20 mouse cellular contexts compared by ENCODE assay signal in the genomic region with DNA sequence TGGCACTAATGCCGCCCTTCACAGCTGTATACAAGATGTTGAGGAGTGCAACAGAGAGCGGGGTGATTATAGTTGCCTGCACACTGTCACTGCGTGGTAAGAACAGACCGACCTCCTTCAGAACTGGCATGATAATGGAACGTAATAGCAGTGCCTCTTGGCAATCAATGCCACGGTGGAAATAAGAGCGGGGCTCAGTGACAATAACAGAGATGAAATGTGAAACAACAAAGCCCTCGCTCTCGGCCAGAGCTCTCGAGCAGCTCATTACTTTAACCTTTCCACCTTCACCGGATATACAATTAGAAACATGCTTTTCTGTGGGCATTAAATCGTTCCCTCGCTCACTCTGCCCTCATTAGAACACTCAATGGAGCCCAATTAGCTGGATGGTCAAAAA.
DNase-seq lines count a peak whose midpoint lies in the region; ATAC-seq and TF ChIP-seq lines count a peak whose summit lies in the region.
"Had no signal": no experiment of that assay in that cellular context is flagged by ENCODE, and none has a peak within 500 bp of the region (broad histone marks: within the 10 kb centered on the region; RNA-seq: fewer than 3 reads in every experiment).

No protein-coding gene starts in this region.

- H3K27ac ChIP-seq in embryonic facial prominence, embryonic 12.5 days = no peak overlapping the region
- no peak overlapping the region for H3K27ac ChIP-seq in forebrain, embryonic 15.5 days (replicated peaks)
- no peak overlapping the region for H3K27ac ChIP-seq in limb, embryonic 14.5 days (replicated peaks; ENCODE audit: low read depth, low read length)
- H3K27ac ChIP-seq: heart, embryonic 10.5 days; hindbrain, postnatal 0 days; stomach, postnatal 0 days had no signal

- no peaks in the 10 kb centered on the region for H3K27me3 ChIP-seq in embryonic facial prominence, embryonic 12.5 days
- H3K27me3 ChIP-seq in forebrain, embryonic 15.5 days = no peaks in the 10 kb centered on the region
- H3K27me3 ChIP-seq in limb, embryonic 14.5 days (ENCODE audit: control insufficient read depth, insufficient read depth, low read length) = no peaks in the 10 kb centered on the region

- peak overlapping the region; percentile 21 for H3K4me2 ChIP-seq in embryonic facial prominence, embryonic 12.5 days (replicated peaks)
- no peak overlapping the region for H3K4me2 ChIP-seq in forebrain, embryonic 15.5 days (replicated peaks)
- peak overlapping the region; percentile 26 for H3K4me2 ChIP-seq in limb, embryonic 14.5 days (replicated peaks; ENCODE audit: low read depth, low read length, severe bottlenecking)

- no peak overlapping the region for H3K4me3 ChIP-seq in embryonic facial prominence, embryonic 12.5 days
- no peak overlapping the region for H3K4me3 ChIP-seq in forebrain, embryonic 15.5 days
- no peak overlapping the region for H3K4me3 ChIP-seq in limb, embryonic 14.5 days (replicated peaks; ENCODE audit: low read length)
- H3K4me3 ChIP-seq: heart, embryonic 10.5 days; myocyte had no signal

- ATAC-seq in embryonic facial prominence, embryonic 12.5 days (ENCODE audit: insufficient number of reproducible peaks, insufficient read depth, low FRiP score, low TSS enrichment) = no peak
- ATAC-seq in forebrain, embryonic 15.5 days (replicated peaks) = peak; percentile 86
- no peak for ATAC-seq in limb, embryonic 14.5 days (ENCODE audit: low FRiP score, low read depth)
- ATAC-seq in inflammation-experienced regulatory T-cells, adult 6 months = no peak
- no peak for ATAC-seq in megakaryocyte-erythroid progenitor cell, adult 5-6 weeks (replicated peaks; ENCODE audit: low FRiP score, low TSS enrichment, poor library complexity, severe bottlenecking)
- ATAC-seq: hindbrain, postnatal 0 days had no signal

- H3K9ac ChIP-seq in embryonic facial prominence, embryonic 12.5 days = no peak overlapping the region
- H3K9ac ChIP-seq in forebrain, embryonic 15.5 days (replicated peaks) = no peak overlapping the region
- H3K9ac ChIP-seq in limb, embryonic 14.5 days (ENCODE audit: low read depth, low read length, severe bottlenecking) = no peak overlapping the region

- no peak for TF ChIP-seq POLR2A in limb, embryonic 14.5 days (IDR thresholded peaks at IDR 0.05; ENCODE audit: borderline replicate concordance, extremely low read depth, insufficient read depth, insufficient read length)

- H3K36me3 ChIP-seq in embryonic facial prominence, embryonic 12.5 days = no peaks in the 10 kb centered on the region
- H3K36me3 ChIP-seq in forebrain, embryonic 15.5 days = no peaks in the 10 kb centered on the region
- no peaks in the 10 kb centered on the region for H3K36me3 ChIP-seq in limb, embryonic 14.5 days (ENCODE audit: control insufficient read depth, insufficient read depth, low read length)
- H3K36me3 ChIP-seq: heart, embryonic 10.5 days had no signal

- 18% methylated on average over 13 of the region's 13 CpGs for WGBS in embryonic facial prominence, embryonic 12.5 days
- WGBS in forebrain, embryonic 15.5 days = 8% methylated on average over 13 of the region's 13 CpGs
- WGBS in limb, embryonic 14.5 days = 17% methylated on average over 13 of the region's 13 CpGs

- no peaks in the 10 kb centered on the region for H3K9me3 ChIP-seq in embryonic facial prominence, embryonic 12.5 days
- no peaks in the 10 kb centered on the region for H3K9me3 ChIP-seq in forebrain, embryonic 15.5 days
- H3K9me3 ChIP-seq in limb, embryonic 14.5 days (ENCODE audit: control insufficient read depth, low read length) = no peaks in the 10 kb centered on the region
- H3K9me3 ChIP-seq: heart, embryonic 10.5 days had no signal

- 0 out of 2 replicates have a peak, but pooled peaks cover 5% of the 10 kb centered on the region for H3K4me1 ChIP-seq in embryonic facial prominence, embryonic 12.5 days
- H3K4me1 ChIP-seq in forebrain, embryonic 15.5 days = peaks cover 9% of the 10 kb centered on the region
- peaks cover 5% of the 10 kb centered on the region; the same call in 1 of the 2 replicates for H3K4me1 ChIP-seq in limb, embryonic 14.5 days (ENCODE audit: control insufficient read depth, insufficient read depth, low read length)
- H3K4me1 ChIP-seq: heart, embryonic 10.5 days had no signal

- DNase-seq in Muller cell, postnatal 12 days (ENCODE audit: inconsistent ontology term) = peak; percentile 21
- DNase-seq in limb, embryonic 14.5 days (ENCODE audit: low spot score) = no peak
- DNase-seq in gastrocnemius, postnatal 4 days (ENCODE audit: low spot score in 2 of 2) = no peak
- DNase-seq: adrenal gland, adult 8-10 months; cerebellum, adult 18-20 months; gastrocnemius, postnatal 10 days; heart, postnatal 4 days; liver; lung, adult 2 months; lung, postnatal 4 days; right cerebral cortex, adult 18-20 months; thymus, postnatal 4 days had no signal
